ENCODE assay signal across 8 mouse cellular contexts in the genomic region with DNA sequence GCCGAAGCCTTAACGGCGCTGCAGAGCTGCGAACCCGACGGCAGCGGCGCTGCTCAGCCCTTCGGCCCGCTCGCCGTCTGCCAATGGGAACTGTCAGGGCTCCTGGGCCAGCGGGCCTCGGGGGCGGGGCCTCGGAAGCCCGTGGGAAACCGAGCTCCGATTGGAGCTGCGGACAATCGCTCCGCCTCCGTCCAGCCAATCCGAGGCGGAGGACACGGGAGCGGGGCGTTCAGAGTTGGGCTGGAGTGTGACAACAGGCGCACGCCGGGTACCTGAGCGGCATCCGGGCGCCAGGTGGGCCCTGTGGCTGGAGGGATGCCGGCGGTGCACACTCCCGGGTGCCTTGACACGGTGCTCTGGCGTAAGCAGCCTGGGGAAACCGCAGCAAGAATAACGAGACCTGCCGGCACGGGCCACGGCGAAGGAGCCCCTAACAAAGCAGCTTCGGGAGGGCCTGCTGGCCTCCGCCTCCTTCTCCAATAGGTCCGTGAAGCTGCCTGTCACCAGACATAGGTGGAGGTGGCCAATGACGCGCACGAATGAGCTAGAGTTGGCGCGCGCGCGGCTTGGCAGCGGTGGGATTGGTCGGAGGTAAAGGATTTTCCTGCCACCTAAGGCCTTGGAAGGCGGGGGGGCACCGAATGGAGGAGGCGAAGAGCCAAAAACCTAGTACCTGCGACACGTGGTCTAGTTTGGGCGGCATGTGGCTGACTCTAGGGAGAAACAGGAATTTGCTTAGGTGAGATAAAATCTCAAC. TPM values are rescaled to one million over a fixed set of nuclear protein-coding genes. Genes with fewer than 3 reads are reported as not detected.
DNase-seq lines count a peak whose midpoint lies in the region; ATAC-seq lines count a peak whose summit lies in the region.

A gene (minus strand): TSS at position 10 of the 757 bp plus-strand sequence.

- ATAC-seq in inflammation-experienced regulatory T-cells, adult 6 months, result peak; percentile 91

- peak within 1 kb of the TSS; percentile 97 for H3K4me3 ChIP-seq in megakaryocyte, embryonic 14.5 days (replicated peaks)

- no peaks in the 10 kb centered on the region for H3K36me3 ChIP-seq in megakaryocyte, embryonic 14.5 days (replicated peaks; ENCODE audit: low read length)

- peak; percentile 98 for DNase-seq in adrenal gland, adult 2 months
- peak; percentile 99 for DNase-seq in embryo, embryonic 11 days
- DNase-seq in gastrocnemius, postnatal 14 days, result peak; percentile 96
- DNase-seq in left cerebral cortex, adult 9 months (ENCODE audit: low spot score in 2 of 2), result peak; percentile 92 to 97
- peak; percentile 98 to 99 for DNase-seq in right cerebral cortex, adult 2 months (ENCODE audit: low spot score in 2 of 2)
- peak; percentile 83 for DNase-seq in urinary bladder, postnatal 10 days (ENCODE audit: low spot score)

- H3K9me3 ChIP-seq in megakaryocyte, embryonic 14.5 days, result peaks cover 4% of the 10 kb centered on the region; the same call in 1 of the 2 replicates

- peaks cover 36% of the 10 kb centered on the region for H3K4me1 ChIP-seq in megakaryocyte, embryonic 14.5 days

- intact Hi-C loops in gastrocnemius, postnatal 14 days (cut with DNase I; ENCODE audit: low total_unique reads), result no loop called here

- peaks cover 10% of the 10 kb centered on the region for H3K27me3 ChIP-seq in megakaryocyte, embryonic 14.5 days (replicated peaks)

RNA-seq across cellular contexts. Expression of the gene that starts here (rescaled TPM):
- 10 to 100 TPM; 70.3 to 76.2 TPM for total RNA-seq in adrenal gland, adult 2 months (2021)
- 9.5 and 10.4 TPM in 2 replicates for polyA plus RNA-seq in adrenal gland, adult 2 months (2012; rRNA removed)
- 1 to 10 TPM; 4.7 to 7.1 TPM for total RNA-seq in gastrocnemius, postnatal 14 days (2021)
- polyA plus RNA-seq in inflammation-experienced regulatory T-cells, adult 6 months (2017; shearing (Covaris generic)), result 10 to 100 TPM; 31.4 to 71.7 (median 56.0) TPM
- 7.7 and 10.1 TPM in 2 replicates for polyA plus RNA-seq in megakaryocyte, embryonic 14.5 days (2012; ENCODE audit: insufficient read depth, low replicate concordance)

Comparison
In these comparisons a context has a peak if more than half of its experiments do, and no peak if none do; other contexts are left out.
1. Peak in every context shown above with its lines: DNase-seq, ATAC-seq and H3K4me3 ChIP-seq.
2. RNA of the gene that starts here (total RNA-seq): 70.3 to 76.2 TPM in adrenal gland, adult 2 months; 4.7 to 7.1 TPM in gastrocnemius, postnatal 14 days; every median in the first group is over 4 times any median in the second.